Mouse (Mus musculus): ENCODE results near the gene Casq2.

Gene Casq2

GRCm38 (mm10) chr3:102131627-102132324 lies 45.6 kb downstream of the Casq2 start:
- DNase-seq (ENCODE audit: low read depth in 2 of 2, low spot score in 2 of 2) = no peak

- DNase-seq (ENCODE audit: low read depth in 2 of 2, low spot score in 2 of 2) = no peak
These were observed 49.3 kb downstream of the Casq2 start for GRCm38 (mm10) chr3:102135389-102136113.

- no peak for DNase-seq (ENCODE audit: low read depth in 2 of 2, low spot score in 2 of 2)
These were observed 50.9 kb downstream of the Casq2 start for GRCm38 (mm10) chr3:102137158-102137557.

DNA sequence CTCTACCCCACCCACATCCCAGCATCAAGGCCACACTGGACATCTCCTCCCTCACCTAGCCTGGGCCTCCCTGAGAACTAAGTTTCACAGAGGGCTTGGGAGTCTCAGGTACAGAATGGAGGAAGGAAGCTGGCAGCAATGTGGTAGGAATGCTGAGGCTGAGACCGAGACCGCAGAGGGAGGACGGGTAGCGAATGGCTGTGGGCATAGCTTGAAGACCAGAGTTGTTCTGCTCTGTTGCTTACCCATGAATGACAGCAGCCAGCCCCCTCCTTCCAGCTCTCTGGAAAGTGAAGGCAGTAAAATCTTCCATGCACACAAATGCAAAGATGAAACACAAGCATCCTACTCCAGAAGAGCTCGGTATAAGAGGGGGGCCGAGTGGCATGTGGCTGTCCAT lies 52.7 kb downstream of the Casq2 start:
- DNase-seq (ENCODE audit: low read depth in 2 of 2, low spot score in 2 of 2) = no peak

GRCm38 (mm10) chr3:102140606-102141005 lies 54.4 kb downstream of the Casq2 start:
- DNase-seq (ENCODE audit: low read depth in 2 of 2, low spot score in 2 of 2) = no peak

DNA sequence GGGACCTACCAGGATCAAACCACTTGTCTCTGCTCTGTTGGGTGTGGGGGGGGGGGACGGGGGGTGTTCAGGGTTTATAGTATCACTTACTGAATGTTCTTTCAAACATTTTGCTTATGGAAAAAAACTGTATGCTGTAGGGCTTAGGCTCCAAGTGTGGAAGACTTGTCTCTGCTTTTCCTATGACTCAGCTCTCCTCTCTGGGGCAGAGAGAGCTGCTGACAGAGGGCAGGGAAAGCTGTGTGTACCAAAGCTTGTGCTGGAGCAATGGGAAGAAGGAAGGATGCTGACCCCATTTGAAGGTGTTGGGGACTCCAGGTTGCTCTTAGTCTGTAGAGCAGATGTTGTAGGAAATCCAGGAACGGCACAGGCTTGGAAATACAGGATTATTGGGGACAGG lies 55.2 kb downstream of the Casq2 start:
- no peak for DNase-seq (ENCODE audit: low read depth in 2 of 2, low spot score in 2 of 2)

DNA sequence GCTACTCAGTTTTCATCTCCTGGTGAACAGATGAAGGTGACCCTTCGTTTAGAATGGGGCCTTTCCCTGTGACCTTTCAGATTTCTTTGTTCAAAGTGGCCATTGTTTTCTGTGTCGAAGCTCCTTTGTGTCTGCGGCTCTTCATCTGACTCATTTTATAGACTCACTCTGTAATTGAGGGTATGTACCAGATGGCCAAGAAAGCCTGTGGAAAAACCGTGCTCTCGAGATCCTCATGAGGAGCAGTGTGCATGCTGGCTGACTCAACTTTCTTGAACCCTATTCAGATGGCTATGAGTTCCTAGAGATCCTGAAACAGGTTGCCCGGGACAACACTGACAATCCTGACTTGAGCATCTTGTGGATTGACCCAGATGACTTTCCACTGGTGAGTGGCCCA lies 55.7 kb downstream of the Casq2 start:
- DNase-seq (ENCODE audit: low read depth in 2 of 2, low spot score in 2 of 2) = no peak

DNA sequence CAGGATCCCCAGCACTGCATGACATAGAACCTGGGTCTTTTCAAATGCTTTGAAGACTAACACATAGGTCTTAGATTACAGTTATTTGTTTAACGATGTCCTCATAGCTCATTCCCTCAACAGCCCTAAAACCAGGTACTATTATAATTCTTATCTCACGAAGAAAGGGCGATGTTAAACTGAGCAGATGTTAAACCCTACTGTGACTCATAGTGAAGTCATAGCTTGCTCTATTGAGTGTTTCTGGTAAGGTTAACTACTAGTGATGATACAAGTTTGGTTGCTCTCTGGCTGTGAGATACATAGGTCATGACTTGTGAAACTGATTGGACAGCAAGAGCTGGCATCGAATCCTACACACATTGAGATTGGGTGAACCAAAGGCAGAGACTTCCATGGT lies 56.7 kb downstream of the Casq2 start:
- no peak for DNase-seq (ENCODE audit: low read depth in 2 of 2, low spot score in 2 of 2)

GRCm38 (mm10) chr3:102143536-102143935 lies 57.3 kb downstream of the Casq2 start:
- DNase-seq (ENCODE audit: low read depth in 2 of 2, low spot score in 2 of 2) = no peak

DNA sequence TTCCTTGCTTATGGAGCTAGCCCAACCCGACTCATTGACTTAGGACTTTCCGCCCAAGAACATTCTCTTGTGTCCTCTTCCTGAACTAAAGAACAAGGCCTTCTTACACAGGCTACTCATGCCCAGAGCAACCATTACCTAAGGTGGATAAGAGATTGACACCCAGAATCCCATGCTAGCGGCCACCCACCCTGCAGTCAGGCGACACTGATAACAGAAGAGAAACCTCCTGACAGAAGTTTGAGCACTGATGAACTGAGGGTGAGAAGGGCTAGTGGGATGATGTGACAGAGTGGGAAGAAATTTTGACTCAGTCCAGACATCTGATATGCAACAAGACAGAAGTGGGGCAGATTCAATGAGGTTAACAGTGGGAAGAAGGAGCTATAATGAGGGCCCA lies 58.2 kb downstream of the Casq2 start:
- no peak for DNase-seq (ENCODE audit: low read depth in 2 of 2, low spot score in 2 of 2)

- no peak for DNase-seq (ENCODE audit: low read depth in 2 of 2, low spot score in 2 of 2)
These were observed 59.6 kb downstream of the Casq2 start for GRCm38 (mm10) chr3:102145645-102146386.

DNA sequence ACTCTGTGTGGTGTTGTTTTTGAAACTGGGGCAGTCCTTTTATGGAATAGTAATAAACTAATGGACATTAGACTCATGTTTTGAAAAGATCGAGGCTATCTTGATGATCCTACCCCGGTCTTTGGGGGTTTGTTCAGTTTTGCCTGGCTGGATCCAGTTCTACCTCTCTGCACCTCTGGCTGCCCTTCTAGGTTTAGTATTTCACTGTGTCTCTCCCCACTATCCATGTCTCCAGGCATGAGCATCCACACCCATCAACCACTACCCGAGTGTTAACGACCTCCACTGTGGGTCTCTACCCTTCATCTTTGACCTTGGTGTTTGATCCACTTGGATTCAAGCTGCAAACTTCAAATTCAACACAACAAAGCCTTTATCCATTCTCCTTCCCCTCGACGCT lies 60.2 kb downstream of the Casq2 start:
- no peak for DNase-seq (ENCODE audit: low read depth in 2 of 2, low spot score in 2 of 2)

- no peak for DNase-seq (ENCODE audit: low read depth in 2 of 2, low spot score in 2 of 2)
These were observed 61.0 kb downstream of the Casq2 start for GRCm38 (mm10) chr3:102147189-102147588.

DNA sequence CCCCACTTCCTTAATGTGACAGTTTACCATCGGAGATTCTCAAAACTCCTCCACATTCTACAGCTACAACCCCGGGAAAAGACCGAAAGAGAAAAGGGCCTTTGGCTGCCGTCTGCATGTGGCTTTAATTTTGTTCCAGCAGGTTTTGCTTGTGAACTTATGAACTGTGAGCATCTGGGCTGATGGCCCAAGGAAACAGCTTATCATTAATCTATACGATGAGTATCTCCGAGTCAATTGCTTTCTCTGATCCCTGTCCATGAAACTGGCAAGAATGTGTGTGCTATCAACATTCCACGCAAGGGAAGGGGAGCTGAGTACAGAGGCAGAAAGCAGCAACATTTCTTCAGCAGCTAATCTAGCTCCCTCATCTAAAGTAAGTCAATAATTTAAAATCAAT lies 63.7 kb downstream of the Casq2 start:
- DNase-seq (ENCODE audit: low read depth in 2 of 2, low spot score in 2 of 2) = no peak

DNA sequence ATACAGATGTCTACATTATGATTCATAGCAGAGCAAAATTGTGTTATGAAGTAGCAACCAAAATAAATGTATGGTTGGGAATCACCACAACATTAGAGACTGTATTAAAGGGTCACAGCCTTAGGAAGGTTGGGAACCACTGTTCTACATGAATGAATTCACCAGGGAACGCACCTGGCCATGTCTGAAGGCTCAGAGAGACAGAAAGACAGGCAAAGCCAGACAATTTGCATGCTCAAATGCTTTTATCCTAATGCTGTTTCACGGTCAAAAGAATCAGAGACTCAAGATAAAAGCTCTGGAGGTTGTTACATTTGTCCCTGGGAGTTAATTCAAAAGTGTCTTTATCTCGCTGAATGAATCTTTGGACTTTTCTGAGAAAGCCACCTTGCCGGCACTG lies 65.6 kb downstream of the Casq2 start:
- DNase-seq (ENCODE audit: low read depth in 2 of 2, low spot score in 2 of 2) = no peak

DNA sequence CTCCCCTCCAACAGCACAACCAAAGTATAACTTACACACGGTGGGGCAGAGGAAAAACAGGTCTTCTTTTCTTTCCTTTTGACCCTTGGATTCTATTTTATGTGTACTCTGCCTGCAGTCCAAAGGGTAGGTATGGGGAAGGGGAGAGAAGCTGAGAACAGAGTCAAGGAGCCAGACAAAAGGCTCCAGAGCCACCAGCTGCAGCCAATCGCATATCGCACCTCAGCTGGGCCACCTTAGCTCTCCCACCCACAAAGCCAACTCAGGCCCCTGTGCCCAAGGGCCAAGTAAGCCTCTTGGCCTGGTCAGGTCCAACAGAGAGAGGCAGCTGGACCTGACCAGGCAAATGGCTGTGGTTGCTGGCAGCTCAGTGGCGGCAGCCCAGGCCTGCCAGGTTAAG lies 66.3 kb downstream of the Casq2 start:
- DNase-seq (ENCODE audit: low read depth in 2 of 2, low spot score in 2 of 2) = no peak

DNA sequence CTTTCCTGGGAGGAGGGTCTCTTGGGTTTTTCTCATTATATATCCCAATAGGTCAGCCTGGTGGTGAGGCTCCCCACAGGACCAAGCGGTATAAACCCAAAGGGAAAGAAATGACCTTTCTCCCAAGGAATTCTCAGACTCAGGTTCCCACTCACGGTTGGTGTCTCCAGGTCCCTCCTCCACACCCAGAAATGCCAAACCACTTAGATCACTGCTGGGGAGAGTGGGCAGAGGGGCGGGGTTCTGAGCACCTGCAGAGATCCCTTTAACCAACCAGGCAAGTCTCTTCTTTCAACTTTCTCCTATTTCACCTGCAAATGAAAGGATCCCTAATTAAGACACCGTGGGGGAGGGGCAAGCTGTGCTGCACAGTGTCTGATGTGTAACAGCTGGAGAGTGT lies 66.7 kb downstream of the Casq2 start:
- DNase-seq (ENCODE audit: low read depth in 2 of 2, low spot score in 2 of 2) = no peak

- DNase-seq (ENCODE audit: low read depth in 2 of 2, low spot score in 2 of 2) = no peak
These were observed 67.9 kb downstream of the Casq2 start for GRCm38 (mm10) chr3:102154107-102154506.

- no peak for DNase-seq (ENCODE audit: low read depth in 2 of 2, low spot score in 2 of 2)
These were observed 70.5 kb downstream of the Casq2 start for GRCm38 (mm10) chr3:102156737-102157136.

DNA sequence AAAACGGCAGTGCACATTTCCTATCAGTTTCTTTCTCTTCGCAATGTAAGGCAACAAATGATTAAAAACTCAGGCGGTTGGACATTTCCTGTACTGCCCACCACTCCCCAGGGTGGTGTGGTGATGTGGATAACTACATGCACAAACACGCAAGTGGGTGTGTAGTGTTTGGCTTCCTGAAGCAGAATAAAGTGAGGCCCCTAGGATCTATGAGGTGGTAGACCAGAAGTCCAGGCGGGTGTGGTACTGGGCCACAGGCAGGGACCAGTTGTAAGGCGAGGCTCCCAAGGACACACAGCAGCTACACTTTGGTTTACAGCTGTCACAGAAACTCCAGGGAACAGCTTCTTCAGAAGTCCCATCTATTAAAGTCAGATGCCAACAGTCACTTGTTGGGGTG lies 71.4 kb downstream of the Casq2 start:
- DNase-seq (ENCODE audit: low read depth in 2 of 2, low spot score in 2 of 2) = no peak

DNA sequence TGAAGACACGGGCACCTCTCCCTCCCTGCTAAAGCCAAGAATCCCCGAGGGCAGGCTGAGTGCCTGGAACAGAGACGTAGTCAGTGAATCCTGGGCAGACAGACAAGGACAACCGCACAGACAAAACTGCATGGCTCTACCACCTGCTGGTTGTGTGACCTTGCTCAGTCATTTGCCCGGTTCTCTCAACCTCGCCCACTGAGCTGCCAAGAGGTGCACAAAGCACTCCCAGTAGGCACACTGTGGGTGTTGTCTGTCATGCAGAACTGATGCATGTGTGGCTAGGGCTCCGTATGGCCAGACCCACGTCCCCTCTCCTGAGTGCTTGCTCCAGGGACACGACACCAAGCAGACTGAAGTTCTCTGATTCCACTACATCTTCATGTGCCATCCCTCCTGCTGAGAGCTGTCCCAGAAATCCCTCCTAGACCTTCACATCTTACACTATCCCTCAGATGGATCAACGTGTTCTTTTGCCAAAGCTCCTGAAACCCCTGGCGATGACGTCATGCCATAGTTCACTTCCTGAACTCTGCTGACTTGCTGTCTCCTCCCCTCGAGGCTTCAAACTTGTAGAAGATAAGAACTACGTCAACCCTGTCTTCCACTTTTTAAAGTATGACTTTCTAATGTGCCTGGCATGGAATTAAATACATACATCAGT lies 72.7 kb downstream of the Casq2 start:
- no peak for DNase-seq (ENCODE audit: low read depth in 2 of 2, low spot score in 2 of 2)

All from CD8-positive naive resting alpha-beta T cell, adult 2 months (primary cell).